Mouse (Mus musculus) intestine, embryonic 15.5 days (tissue): Measurements from ENCODE around the gene Pmepa1. TPM values are rescaled to one million over a fixed set of nuclear protein-coding genes. Genes with fewer than 3 reads are reported as not detected.

Experiments used
- ATAC-seq: fragments of 200-750 bp; cut with Nextera tagmentation; 2 replicates; pipeline ENCODE4 v1.8.0; 2017; ENCODE audit warnings: moderate TSS enrichment, moderate library complexity
- H3K27ac ChIP-seq: fragments of 300-500 bp; sonication (generic); 2 replicates; pipeline ENCODE4 v1.5.1; 2015; ENCODE audit warnings: mild to moderate bottlenecking, inconsistent platforms
- H3K27me3 ChIP-seq: fragments of 300-500 bp; sonication (generic); replicated peaks from 2 replicates; pipeline ENCODE4 v1.6.1; 2015; ENCODE audit warnings: inconsistent platforms
- H3K36me3 ChIP-seq: fragments of 300-500 bp; sonication (generic); 2 replicates; pipeline ENCODE4 v1.6.1; 2015; ENCODE audit warnings: inconsistent platforms
- H3K4me1 ChIP-seq: fragments of 300-500 bp; sonication (generic); replicated peaks from 2 replicates; pipeline ENCODE4 v1.6.1; 2015; ENCODE audit warnings: inconsistent platforms
- H3K4me2 ChIP-seq: fragments of 300-500 bp; sonication (generic); replicated peaks from 2 replicates; pipeline ENCODE4 v1.6.1; 2015; ENCODE audit warnings: mild to moderate bottlenecking, inconsistent platforms
- H3K4me3 ChIP-seq: fragments of 300-500 bp; sonication (generic); replicated peaks from 2 replicates; pipeline ENCODE4 v1.5.1; 2015; ENCODE audit warnings: inconsistent platforms
- H3K9ac ChIP-seq: fragments of 300-500 bp; sonication (generic); 2 replicates; pipeline ENCODE4 v1.6.1; 2015; ENCODE audit warnings: inconsistent platforms
- H3K9me3 ChIP-seq: fragments of 300-500 bp; sonication (generic); 2 replicates; pipeline ENCODE4 v1.6.1; 2016; ENCODE audit warnings: inconsistent platforms
- WGBS: fragments of 180-500 bp; shearing (Covaris S2); methylation state at CpG from one replicate; pipeline ENCODE4 v1.1.7; 2015; 5-methylcytosine and 5-hydroxymethylcytosine counted together
- polyA plus RNA-seq: library from polyadenylated mRNA; unstranded; fragments of >200 nt; fragmentation: Nextera tagmentation; extraction: Ambion mirVana; gene quantifications from 2 replicates; pipeline ENCODE4 v1.2.1, GENCODE M21; 2015

Pmepa1 gene
- polyA plus RNA-seq, 1 experiment from 2014 or later = 5.6 TPM

GRCm38 (mm10) chr2:173292551-173292950 lies 16.2 kb upstream of the Pmepa1 start:
- H3K9me3 ChIP-seq = no peaks in the 10 kb centered on the region
- H3K27ac ChIP-seq = no peak overlapping the region
- H3K4me1 ChIP-seq = no peaks in the 10 kb centered on the region
- no peaks in the 10 kb centered on the region for H3K27me3 ChIP-seq
- no peaks in the 10 kb centered on the region for H3K36me3 ChIP-seq
- ATAC-seq = no peak
- H3K9ac ChIP-seq = no peak overlapping the region
- H3K4me3 ChIP-seq = no peak overlapping the region
- 89% methylated on average over 2 of the region's 2 CpGs for WGBS
- no peak overlapping the region for H3K4me2 ChIP-seq

GRCm38 (mm10) chr2:173290981-173291380 lies 14.6 kb upstream of the Pmepa1 start:
- no peaks in the 10 kb centered on the region for H3K9me3 ChIP-seq
- no peaks in the 10 kb centered on the region for H3K27me3 ChIP-seq
- no peak overlapping the region for H3K4me2 ChIP-seq
- no peak overlapping the region for H3K27ac ChIP-seq
- no peak overlapping the region for H3K9ac ChIP-seq
- no peak for ATAC-seq
- no peaks in the 10 kb centered on the region for H3K36me3 ChIP-seq
- H3K4me3 ChIP-seq = no peak overlapping the region
- no peaks in the 10 kb centered on the region for H3K4me1 ChIP-seq
- 94% methylated on average over 11 of the region's 11 CpGs for WGBS

- ATAC-seq = no peak
- 68% methylated on average over 3 of the region's 3 CpGs for WGBS
- no peak overlapping the region for H3K9ac ChIP-seq
- H3K27ac ChIP-seq = no peak overlapping the region
- H3K4me2 ChIP-seq = no peak overlapping the region
- H3K36me3 ChIP-seq = no peaks in the 10 kb centered on the region
- no peaks in the 10 kb centered on the region for H3K4me1 ChIP-seq
- no peak overlapping the region for H3K4me3 ChIP-seq
- H3K9me3 ChIP-seq = no peaks in the 10 kb centered on the region
- no peaks in the 10 kb centered on the region for H3K27me3 ChIP-seq
Measured at GRCm38 (mm10) chr2:173289928-173290327, 13.6 kb upstream of the Pmepa1 start.

- Histone ChIP-seq H3K4me2 (no peak overlapping the region), H3K9me3 (no peaks in the 10 kb centered on the region), H3K4me3 (no peak overlapping the region), H3K27ac (no peak overlapping the region), H3K36me3 (no peaks in the 10 kb centered on the region), H3K4me1 (peaks cover 12% of the 10 kb centered on the region; the same call in 1 of the 2 replicates), H3K9ac (no peak overlapping the region), H3K27me3 (no peaks in the 10 kb centered on the region)
- ATAC-seq = no peak
- 82% methylated on average over 12 of the region's 12 CpGs for WGBS
Measured at GRCm38 (mm10) chr2:173285816-173286538, 9.6 kb upstream of the Pmepa1 start.

GRCm38 (mm10) chr2:173284771-173285170 lies 8.4 kb upstream of the Pmepa1 start:
- WGBS = 64% methylated on average over 6 of the region's 6 CpGs
- no peak for ATAC-seq
- no peak overlapping the region for H3K4me3 ChIP-seq
- H3K4me2 ChIP-seq = no peak overlapping the region
- peaks cover 12% of the 10 kb centered on the region; the same call in 1 of the 2 replicates for H3K4me1 ChIP-seq
- no peaks in the 10 kb centered on the region for H3K36me3 ChIP-seq
- no peaks in the 10 kb centered on the region for H3K27me3 ChIP-seq
- H3K27ac ChIP-seq = no peak overlapping the region
- H3K9me3 ChIP-seq = no peaks in the 10 kb centered on the region
- H3K9ac ChIP-seq = no peak overlapping the region

- Histone ChIP-seq H3K4me2 (no peak overlapping the region), H3K4me3 (no peak overlapping the region), H3K9ac (no peak overlapping the region), H3K36me3 (no peaks in the 10 kb centered on the region), H3K4me1 (peaks cover 17% of the 10 kb centered on the region), H3K27ac (no peak overlapping the region), H3K9me3 (no peaks in the 10 kb centered on the region), H3K27me3 (no peaks in the 10 kb centered on the region)
- 81% methylated on average over 8 of the region's 8 CpGs for WGBS
- no peak for ATAC-seq
Measured at GRCm38 (mm10) chr2:173282191-173282590, 5.9 kb upstream of the Pmepa1 start.

- H3K36me3 ChIP-seq = no peaks in the 10 kb centered on the region
- H3K4me2 ChIP-seq = no peak overlapping the region
- H3K27ac ChIP-seq = no peak overlapping the region
- peaks cover 22% of the 10 kb centered on the region for H3K4me1 ChIP-seq
- H3K4me3 ChIP-seq = no peak overlapping the region
- no peaks in the 10 kb centered on the region for H3K27me3 ChIP-seq
- H3K9me3 ChIP-seq = no peaks in the 10 kb centered on the region
- H3K9ac ChIP-seq = no peak overlapping the region
- ATAC-seq = peak; percentile 24; the same call in 1 of the 2 replicates
- 65% methylated on average over 9 of the region's 9 CpGs for WGBS
Measured at GRCm38 (mm10) chr2:173281021-173281937, 4.9 kb upstream of the Pmepa1 start.

GRCm38 (mm10) chr2:173278846-173279580 lies 2.7 kb upstream of the Pmepa1 start:
- no peak overlapping the region for H3K4me2 ChIP-seq
- no peak for ATAC-seq
- 71% methylated on average over 16 of the region's 16 CpGs for WGBS

GRCm38 (mm10) chr2:173276859-173277258 lies 526 bp upstream of the Pmepa1 start:
- no peaks in the 10 kb centered on the region for H3K36me3 ChIP-seq
- peak overlapping the region; percentile 91 for H3K4me3 ChIP-seq
- peak overlapping the region; percentile 80 for H3K4me2 ChIP-seq
- peak; percentile 23 for ATAC-seq
- H3K4me1 ChIP-seq = peaks cover 37% of the 10 kb centered on the region
- peak overlapping the region; percentile 88 for H3K27ac ChIP-seq
- no peaks in the 10 kb centered on the region for H3K9me3 ChIP-seq
- WGBS = 6% methylated on average over 12 of the region's 12 CpGs
- H3K9ac ChIP-seq = peak overlapping the region; percentile 63
- no peaks in the 10 kb centered on the region for H3K27me3 ChIP-seq

More at GRCm38 (mm10) chr2:173278846-173279580, 2.7 kb upstream of the Pmepa1 start:
- Histone ChIP-seq H3K27me3 (no peaks in the 10 kb centered on the region), H3K9me3 (no peaks in the 10 kb centered on the region), H3K4me3 (no peak overlapping the region), H3K4me1 (peaks cover 28% of the 10 kb centered on the region), H3K27ac (no peak overlapping the region), H3K9ac (no peak overlapping the region), H3K36me3 (no peaks in the 10 kb centered on the region)

GRCm38 (mm10) chr2:173275343-173276201 lies 761 bp downstream of the Pmepa1 start:
- Histone ChIP-seq H3K9me3 (no peaks in the 10 kb centered on the region), H3K4me2 (peak overlapping the region; percentile 80), H3K4me3 (peak overlapping the region; percentile 91), H3K27me3 (no peaks in the 10 kb centered on the region), H3K27ac (peak overlapping the region; percentile 88), H3K36me3 (no peaks in the 10 kb centered on the region), H3K4me1 (peaks cover 39% of the 10 kb centered on the region), H3K9ac (peak overlapping the region; percentile 93)
- WGBS = under 1% methylated on average over 86 of the region's 93 CpGs
- ATAC-seq = peak; percentile 21
